Mouse (Mus musculus): ENCODE measurements at regions not wholly inside any gene's neighbourhood (a gene's known extent, or its start where the extent isn't known, plus 50 kb on each side); places are given as distances from the start of the nearest gene placed in this dataset.
"Not testable (repeated sequence)": the region's sequence is repeated elsewhere in the genome, so short reads cannot be mapped to it uniquely, and the experiment has no call there.

GRCm38 (mm10) chr14:104732036-104732435, 209.6 kb upstream of the Rnf219 start:
- Histone ChIP-seq H3K4me3 (ENCODE audit: insufficient read depth, low read depth, low read length) (no peak overlapping the region), H3K4me1 (ENCODE audit: control insufficient read depth, insufficient read depth, low read length) (no peaks in the 10 kb centered on the region), H3K36me3 (ENCODE audit: control insufficient read depth, insufficient read depth, low read length) (no peaks in the 10 kb centered on the region), H3K9ac (ENCODE audit: low read depth, low read length) (no peak overlapping the region), H3K79me2 (ENCODE audit: control insufficient read depth, insufficient read depth, low read length) (no peaks in the 10 kb centered on the region), H3K27me3 (ENCODE audit: control insufficient read depth, insufficient read depth, low read length) (no peaks in the 10 kb centered on the region), H3K27ac (replicated peaks; ENCODE audit: insufficient read depth, low read depth, low read length) (no peak overlapping the region)
- no peak for TF ChIP-seq POLR2A (IDR thresholded peaks at IDR 0.05; ENCODE audit: extremely low read depth, insufficient read depth, low read length)
- no peak for TF ChIP-seq CTCF (IDR thresholded peaks at IDR 0.05; ENCODE audit: low read depth, low read length)
- no peak for DNase-seq (ENCODE audit: extremely low read depth, low read depth, low spot score)
- 65% methylated on average over 1 of the region's 1 CpGs for WGBS

GRCm38 (mm10) chr14:104731319-104731995, 209.0 kb upstream of the Rnf219 start:
- Histone ChIP-seq H3K27me3 (ENCODE audit: control insufficient read depth, insufficient read depth, low read length) (no peaks in the 10 kb centered on the region), H3K27ac (replicated peaks; ENCODE audit: insufficient read depth, low read depth, low read length) (no peak overlapping the region), H3K4me3 (ENCODE audit: insufficient read depth, low read depth, low read length) (no peak overlapping the region), H3K9ac (ENCODE audit: low read depth, low read length) (no peak overlapping the region), H3K4me1 (ENCODE audit: control insufficient read depth, insufficient read depth, low read length) (no peaks in the 10 kb centered on the region), H3K36me3 (ENCODE audit: control insufficient read depth, insufficient read depth, low read length) (no peaks in the 10 kb centered on the region), H3K79me2 (ENCODE audit: control insufficient read depth, insufficient read depth, low read length) (no peaks in the 10 kb centered on the region)
- WGBS: 50% methylated on average over 3 of the region's 3 CpGs
- no peak for DNase-seq (ENCODE audit: extremely low read depth, low read depth, low spot score)
- no peak for TF ChIP-seq POLR2A (IDR thresholded peaks at IDR 0.05; ENCODE audit: extremely low read depth, insufficient read depth, low read length)
- TF ChIP-seq CTCF (IDR thresholded peaks at IDR 0.05; ENCODE audit: low read depth, low read length): no peak

GRCm38 (mm10) chr14:104715651-104716050, 193.2 kb upstream of the Rnf219 start:
- not testable (repeated sequence) for DNase-seq (ENCODE audit: extremely low read depth, low read depth, low spot score); H3K79me2 ChIP-seq (ENCODE audit: control insufficient read depth, insufficient read depth, low read length); H3K36me3 ChIP-seq (ENCODE audit: control insufficient read depth, insufficient read depth, low read length); H3K27ac ChIP-seq (replicated peaks; ENCODE audit: insufficient read depth, low read depth, low read length); H3K9ac ChIP-seq (ENCODE audit: low read depth, low read length); H3K27me3 ChIP-seq (ENCODE audit: control insufficient read depth, insufficient read depth, low read length); H3K4me1 ChIP-seq (ENCODE audit: control insufficient read depth, insufficient read depth, low read length); H3K4me3 ChIP-seq (ENCODE audit: insufficient read depth, low read depth, low read length)
- 90% methylated on average over 23 of the region's 24 CpGs for WGBS

- no peak for DNase-seq (ENCODE audit: extremely low read depth, low read depth, low spot score)
- Histone ChIP-seq H3K4me3 (ENCODE audit: insufficient read depth, low read depth, low read length) (no peak overlapping the region), H3K9ac (ENCODE audit: low read depth, low read length) (no peak overlapping the region), H3K27me3 (ENCODE audit: control insufficient read depth, insufficient read depth, low read length) (no peaks in the 10 kb centered on the region), H3K27ac (replicated peaks; ENCODE audit: insufficient read depth, low read depth, low read length) (no peak overlapping the region), H3K4me1 (ENCODE audit: control insufficient read depth, insufficient read depth, low read length) (no peaks in the 10 kb centered on the region), H3K79me2 (ENCODE audit: control insufficient read depth, insufficient read depth, low read length) (no peaks in the 10 kb centered on the region), H3K36me3 (ENCODE audit: control insufficient read depth, insufficient read depth, low read length) (no peaks in the 10 kb centered on the region)
- TF ChIP-seq POLR2A (IDR thresholded peaks at IDR 0.05; ENCODE audit: extremely low read depth, insufficient read depth, low read length) (no peak), CTCF (IDR thresholded peaks at IDR 0.05; ENCODE audit: low read depth, low read length) (no peak)
- WGBS: 87% methylated on average over 8 of the region's 8 CpGs
These were observed 179.9 kb upstream of the Rnf219 start for GRCm38 (mm10) chr14:104702283-104702893.

GRCm38 (mm10) chr14:104698962-104699361, 176.5 kb upstream of the Rnf219 start:
- Histone ChIP-seq H3K79me2 (ENCODE audit: control insufficient read depth, insufficient read depth, low read length) (no peaks in the 10 kb centered on the region), H3K4me3 (ENCODE audit: insufficient read depth, low read depth, low read length) (no peak overlapping the region), H3K27ac (replicated peaks; ENCODE audit: insufficient read depth, low read depth, low read length) (no peak overlapping the region), H3K27me3 (ENCODE audit: control insufficient read depth, insufficient read depth, low read length) (no peaks in the 10 kb centered on the region), H3K9ac (ENCODE audit: low read depth, low read length) (no peak overlapping the region), H3K36me3 (ENCODE audit: control insufficient read depth, insufficient read depth, low read length) (no peaks in the 10 kb centered on the region), H3K4me1 (ENCODE audit: control insufficient read depth, insufficient read depth, low read length) (no peaks in the 10 kb centered on the region)
- DNase-seq (ENCODE audit: extremely low read depth, low read depth, low spot score): no peak
- 87% methylated on average over 4 of the region's 4 CpGs for WGBS
- TF ChIP-seq POLR2A (IDR thresholded peaks at IDR 0.05; ENCODE audit: extremely low read depth, insufficient read depth, low read length) (no peak), CTCF (IDR thresholded peaks at IDR 0.05; ENCODE audit: low read depth, low read length) (no peak)

- 75% methylated on average over 4 of the region's 4 CpGs for WGBS
- TF ChIP-seq CTCF (IDR thresholded peaks at IDR 0.05; ENCODE audit: low read depth, low read length) (no peak), POLR2A (IDR thresholded peaks at IDR 0.05; ENCODE audit: extremely low read depth, insufficient read depth, low read length) (no peak)
- H3K27ac ChIP-seq (replicated peaks; ENCODE audit: insufficient read depth, low read depth, low read length): no peak overlapping the region
- H3K4me3 ChIP-seq (ENCODE audit: insufficient read depth, low read depth, low read length): no peak overlapping the region
- no peak for DNase-seq (ENCODE audit: extremely low read depth, low read depth, low spot score)
- H3K4me1 ChIP-seq (ENCODE audit: control insufficient read depth, insufficient read depth, low read length): no peaks in the 10 kb centered on the region
- H3K36me3 ChIP-seq (ENCODE audit: control insufficient read depth, insufficient read depth, low read length): no peaks in the 10 kb centered on the region
- no peaks in the 10 kb centered on the region for H3K79me2 ChIP-seq (ENCODE audit: control insufficient read depth, insufficient read depth, low read length)
- H3K27me3 ChIP-seq (ENCODE audit: control insufficient read depth, insufficient read depth, low read length): no peaks in the 10 kb centered on the region
- no peak overlapping the region for H3K9ac ChIP-seq (ENCODE audit: low read depth, low read length)
These were observed 172.7 kb upstream of the Rnf219 start for GRCm38 (mm10) chr14:104695101-104695500.
